Mouse (Mus musculus) intestine, embryonic 15.5 days (tissue): ENCODE data around the gene H2-M10.3. TPM values are rescaled to one million over a fixed set of nuclear protein-coding genes. Genes with fewer than 3 reads are reported as not detected.
"Not testable (repeated sequence)": the region's sequence is repeated elsewhere in the genome, so short reads cannot be mapped to it uniquely, and the experiment has no call there.

ENCODE experiments used
- ATAC-seq: fragments of 200-750 bp; cut with Nextera tagmentation; 2 replicates; pipeline ENCODE4 v1.8.0; 2017; ENCODE audit warnings: moderate TSS enrichment, moderate library complexity
- H3K27ac ChIP-seq: fragments of 300-500 bp; sonication (generic); 2 replicates; pipeline ENCODE4 v1.5.1; 2015; ENCODE audit warnings: mild to moderate bottlenecking, inconsistent platforms
- H3K27me3 ChIP-seq: fragments of 300-500 bp; sonication (generic); replicated peaks from 2 replicates; pipeline ENCODE4 v1.6.1; 2015; ENCODE audit warnings: inconsistent platforms
- H3K36me3 ChIP-seq: fragments of 300-500 bp; sonication (generic); 2 replicates; pipeline ENCODE4 v1.6.1; 2015; ENCODE audit warnings: inconsistent platforms
- H3K4me1 ChIP-seq: fragments of 300-500 bp; sonication (generic); replicated peaks from 2 replicates; pipeline ENCODE4 v1.6.1; 2015; ENCODE audit warnings: inconsistent platforms
- H3K4me2 ChIP-seq: fragments of 300-500 bp; sonication (generic); replicated peaks from 2 replicates; pipeline ENCODE4 v1.6.1; 2015; ENCODE audit warnings: mild to moderate bottlenecking, inconsistent platforms
- H3K4me3 ChIP-seq: fragments of 300-500 bp; sonication (generic); replicated peaks from 2 replicates; pipeline ENCODE4 v1.5.1; 2015; ENCODE audit warnings: inconsistent platforms
- H3K9ac ChIP-seq: fragments of 300-500 bp; sonication (generic); 2 replicates; pipeline ENCODE4 v1.6.1; 2015; ENCODE audit warnings: inconsistent platforms
- H3K9me3 ChIP-seq: fragments of 300-500 bp; sonication (generic); 2 replicates; pipeline ENCODE4 v1.6.1; 2016; ENCODE audit warnings: inconsistent platforms
- WGBS: fragments of 180-500 bp; shearing (Covaris S2); methylation state at CpG from one replicate; pipeline ENCODE4 v1.1.7; 2015; 5-methylcytosine and 5-hydroxymethylcytosine counted together
- polyA plus RNA-seq: library from polyadenylated mRNA; unstranded; fragments of >200 nt; fragmentation: Nextera tagmentation; extraction: Ambion mirVana; gene quantifications from 2 replicates; pipeline ENCODE4 v1.2.1, GENCODE M21; 2015

The H2-M10.3 gene
- polyA plus RNA-seq, result not detected in 2 replicates

DNA sequence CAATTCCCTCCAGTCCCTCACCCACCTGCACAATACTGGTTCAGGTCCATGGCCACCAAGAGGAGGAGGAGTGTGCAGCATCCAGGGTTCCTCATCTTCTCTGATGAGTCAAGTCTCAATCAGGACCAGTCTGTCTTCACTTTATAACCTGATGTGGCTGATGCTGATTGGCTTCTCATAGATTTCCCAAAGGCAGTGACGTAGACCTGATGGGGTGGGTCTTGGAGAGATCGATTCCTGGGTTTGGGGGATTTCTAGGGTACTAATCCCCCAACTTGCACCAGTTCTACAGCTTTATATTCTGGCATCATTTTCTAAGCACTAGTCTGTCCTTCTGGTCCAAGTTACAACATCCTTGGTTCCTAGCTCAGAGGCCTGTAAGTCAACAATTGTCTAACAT, at the start of gene H2-M10.3:
Gene H2-M10.3 (minus strand): TSS at position 101 of the 400 bp plus-strand sequence.
- not testable (repeated sequence) for H3K9ac ChIP-seq, H3K27me3 ChIP-seq, H3K4me2 ChIP-seq, H3K27ac ChIP-seq, ATAC-seq, H3K4me3 ChIP-seq, H3K4me1 ChIP-seq, H3K9me3 ChIP-seq, H3K36me3 ChIP-seq
- WGBS, result 99% methylated on average over 2 of the region's 2 CpGs

DNA sequence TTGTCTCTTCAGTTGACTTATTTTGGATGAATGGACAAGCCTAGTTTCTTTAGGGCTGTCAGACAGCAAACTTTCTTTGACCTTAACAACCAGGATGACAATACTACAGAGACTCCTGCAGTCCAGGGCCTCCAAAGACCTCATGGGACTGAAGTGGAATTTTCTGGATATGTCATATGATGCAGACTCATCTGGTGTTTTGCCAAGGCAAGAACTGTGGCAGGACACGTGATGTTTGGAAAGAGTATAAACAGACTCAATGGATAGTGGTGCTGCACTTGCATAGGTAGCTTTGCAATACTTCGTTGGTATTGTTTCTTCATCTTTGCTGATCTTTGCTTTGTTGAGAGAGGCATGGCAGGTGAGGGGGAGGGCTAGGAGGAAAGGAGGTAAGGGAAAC, 49.2 kb upstream of the H2-M10.3 start:
- Histone ChIP-seq H3K9ac (no peak overlapping the region), H3K27ac (no peak overlapping the region), H3K27me3 (no peaks in the 10 kb centered on the region), H3K9me3 (no peaks in the 10 kb centered on the region), H3K4me3 (no peak overlapping the region), H3K36me3 (no peaks in the 10 kb centered on the region), H3K4me1 (no peaks in the 10 kb centered on the region), H3K4me2 (no peak overlapping the region)
- no peak for ATAC-seq
- WGBS, result 36% methylated on average over 2 of the region's 2 CpGs

DNA sequence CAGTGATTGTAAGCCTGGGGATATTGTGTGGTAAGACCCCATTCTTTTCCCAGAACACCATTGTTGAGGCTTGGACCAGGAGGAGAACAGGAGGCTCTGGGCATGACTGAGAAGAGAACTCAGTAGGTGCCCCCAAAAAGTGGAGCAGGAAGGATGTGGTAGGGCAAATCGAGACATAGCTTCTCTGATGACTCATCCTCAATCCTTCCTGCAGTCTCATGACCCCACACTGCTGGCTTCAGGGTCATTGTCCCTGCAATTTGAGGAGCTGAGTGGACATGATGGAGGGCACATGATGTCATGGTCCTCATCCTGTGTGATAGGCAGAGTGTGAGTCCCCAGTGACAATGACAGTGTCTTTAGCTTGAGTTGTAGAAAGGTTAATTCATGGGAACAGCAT, 47.2 kb upstream of the H2-M10.3 start:
- no peak for ATAC-seq
- Histone ChIP-seq H3K27ac (no peak overlapping the region), H3K4me2 (no peak overlapping the region), H3K36me3 (no peaks in the 10 kb centered on the region), H3K4me1 (no peaks in the 10 kb centered on the region), H3K9me3 (no peaks in the 10 kb centered on the region), H3K27me3 (no peaks in the 10 kb centered on the region), H3K9ac (no peak overlapping the region), H3K4me3 (no peak overlapping the region)
- 70% methylated on average over 1 of the region's 1 CpGs for WGBS

DNA sequence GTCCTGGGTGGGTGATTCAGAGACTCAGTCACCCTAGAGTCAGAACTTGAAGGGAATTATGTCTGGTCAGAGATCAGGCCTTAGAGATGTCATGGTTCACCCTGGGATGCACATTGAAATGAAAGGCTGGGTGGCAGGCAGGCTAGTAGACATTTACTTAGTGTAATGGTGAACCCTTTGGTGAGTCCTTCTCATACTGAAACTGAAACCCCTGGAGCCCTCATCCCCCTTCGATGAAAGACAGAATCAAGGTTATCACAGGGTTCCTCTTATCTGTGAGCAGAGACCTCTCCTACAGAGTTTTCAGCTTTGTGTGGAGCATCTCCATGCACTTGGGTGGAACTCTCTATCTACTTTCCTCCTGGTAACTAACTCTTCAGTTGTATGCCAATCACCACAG, 46.1 kb upstream of the H2-M10.3 start:
- Histone ChIP-seq H3K27me3 (no peaks in the 10 kb centered on the region), H3K4me2 (no peak overlapping the region), H3K36me3 (no peaks in the 10 kb centered on the region), H3K9me3 (no peaks in the 10 kb centered on the region), H3K4me1 (no peaks in the 10 kb centered on the region), H3K27ac (no peak overlapping the region), H3K9ac (no peak overlapping the region), H3K4me3 (no peak overlapping the region)
- WGBS, result 65% methylated on average over 1 of the region's 1 CpGs
- ATAC-seq, result no peak

DNA sequence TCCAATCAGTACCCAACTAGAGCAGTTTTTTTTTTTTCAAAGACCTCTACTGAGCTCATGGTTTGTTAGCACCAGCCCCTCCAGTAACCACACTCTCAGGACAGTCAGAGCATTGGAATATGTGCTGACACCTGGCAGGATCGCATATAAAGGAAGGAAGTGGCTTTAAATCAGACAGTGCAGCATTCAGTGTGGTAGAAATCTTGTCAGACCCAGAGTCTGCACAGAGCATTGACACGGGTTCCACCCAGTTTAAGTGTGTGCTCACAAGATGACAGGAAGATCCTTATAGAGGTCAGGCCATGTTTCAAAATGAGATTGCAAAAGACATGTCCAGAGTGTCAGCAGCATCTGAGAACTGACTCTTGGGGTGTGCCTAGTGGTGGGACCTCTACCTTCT, 21.7 kb upstream of the H2-M10.3 start:
- Histone ChIP-seq H3K27ac (no peak overlapping the region), H3K27me3 (no peaks in the 10 kb centered on the region), H3K36me3 (no peaks in the 10 kb centered on the region), H3K9ac (no peak overlapping the region), H3K4me1 (no peaks in the 10 kb centered on the region), H3K4me2 (no peak overlapping the region), H3K4me3 (no peak overlapping the region), H3K9me3 (no peaks in the 10 kb centered on the region)
- 80% methylated on average over 2 of the region's 2 CpGs for WGBS
- no peak for ATAC-seq

DNA sequence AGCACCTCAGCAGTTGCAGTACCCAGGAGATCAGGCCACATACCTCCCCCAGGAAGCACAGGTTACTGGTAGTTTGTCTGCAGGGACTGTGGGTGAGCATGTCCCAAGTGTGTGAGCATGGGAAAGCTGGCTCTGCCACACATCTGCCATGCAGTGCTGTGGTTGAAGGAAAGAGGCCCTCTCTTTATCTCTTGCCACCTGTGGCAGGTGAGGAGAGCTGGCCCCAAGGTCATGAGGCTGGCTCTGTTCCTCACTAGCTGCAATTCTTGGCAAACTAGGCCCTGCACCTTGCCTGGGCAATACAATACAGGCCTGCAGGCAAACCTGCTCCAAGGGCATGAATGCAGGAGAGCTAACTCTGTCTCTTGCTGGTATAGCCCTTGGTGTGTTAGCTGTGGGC, 5.8 kb downstream of the H2-M10.3 start:
- ATAC-seq, result peak; percentile 61
- H3K4me1 ChIP-seq, H3K9ac ChIP-seq: not testable (repeated sequence)

DNA sequence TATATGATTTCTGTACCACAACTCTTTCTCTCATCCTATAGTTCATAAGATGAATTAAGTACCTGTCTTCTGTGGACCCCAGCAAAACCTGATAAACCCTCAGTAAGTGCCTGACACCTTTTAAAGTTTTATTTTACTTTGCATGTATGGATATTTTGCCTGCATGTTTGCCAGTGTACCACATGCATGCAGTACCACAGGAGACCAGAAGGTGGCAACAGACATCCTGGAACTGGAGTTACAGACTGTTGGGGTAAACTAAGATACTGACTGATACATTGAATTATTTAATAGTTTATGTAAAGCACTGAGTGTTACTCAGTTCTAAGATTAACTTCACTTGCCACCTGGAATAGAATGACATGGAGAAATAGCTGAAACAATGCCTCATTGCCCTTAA, 10.7 kb downstream of the H2-M10.3 start:
- H3K36me3 ChIP-seq, H3K9ac ChIP-seq, H3K4me2 ChIP-seq, H3K4me3 ChIP-seq, ATAC-seq, H3K27ac ChIP-seq, H3K4me1 ChIP-seq, H3K27me3 ChIP-seq, H3K9me3 ChIP-seq: not testable (repeated sequence)

More for the DNA sequence above, 5.8 kb downstream of the H2-M10.3 start:
- H3K27ac ChIP-seq, H3K4me3 ChIP-seq, H3K9me3 ChIP-seq, H3K36me3 ChIP-seq, H3K4me2 ChIP-seq, H3K27me3 ChIP-seq: not testable (repeated sequence)

DNA sequence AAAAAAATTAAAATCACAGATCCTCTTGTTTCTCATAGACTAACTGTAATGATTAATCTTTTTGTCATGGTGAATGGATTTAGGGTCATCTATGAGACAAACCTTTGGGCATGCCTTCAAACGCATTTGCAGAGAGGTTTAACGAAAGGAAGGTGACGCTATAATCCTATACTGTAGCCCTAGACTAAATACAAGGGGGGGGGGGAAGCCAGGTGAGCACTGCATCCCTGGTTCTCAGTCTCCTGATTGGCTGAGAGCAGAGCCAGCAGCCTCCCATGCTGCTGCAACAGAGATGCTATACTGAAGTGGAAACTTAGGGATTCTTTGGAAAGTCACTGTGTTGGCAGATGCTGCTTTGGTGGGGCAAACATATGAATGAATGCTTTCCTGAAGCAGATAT, 12.5 kb downstream of the H2-M10.3 start:
- Histone ChIP-seq H3K4me1 (no peaks in the 10 kb centered on the region), H3K9me3 (no peaks in the 10 kb centered on the region), H3K4me2 (no peak overlapping the region), H3K27me3 (no peaks in the 10 kb centered on the region), H3K9ac (no peak overlapping the region), H3K36me3 (no peaks in the 10 kb centered on the region), H3K4me3 (no peak overlapping the region), H3K27ac (no peak overlapping the region)
- 45% methylated on average over 3 of the region's 3 CpGs for WGBS
- no peak for ATAC-seq

DNA sequence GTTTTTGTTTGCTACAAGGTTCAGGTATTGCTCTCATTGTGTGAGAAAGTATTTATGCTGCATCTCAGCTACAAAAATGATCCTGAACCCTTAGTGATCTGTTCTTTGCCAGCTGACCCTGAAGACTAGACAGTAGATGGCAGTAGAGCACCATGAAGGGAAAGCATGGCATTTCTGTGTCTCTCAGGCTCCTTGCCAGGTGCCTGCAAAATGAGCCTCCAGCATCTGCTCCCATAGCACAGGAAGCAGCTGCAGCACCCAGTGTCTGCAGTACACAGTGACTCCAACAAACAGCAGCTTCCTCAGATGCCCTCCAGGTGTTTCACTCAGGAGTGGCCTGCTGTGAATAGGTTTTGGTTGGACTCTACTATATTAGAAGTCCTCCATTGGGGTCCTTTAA, 12.9 kb downstream of the H2-M10.3 start:
- ATAC-seq, H3K27me3 ChIP-seq, H3K4me3 ChIP-seq, H3K9ac ChIP-seq, H3K27ac ChIP-seq, H3K4me1 ChIP-seq, H3K36me3 ChIP-seq, H3K9me3 ChIP-seq, H3K4me2 ChIP-seq: not testable (repeated sequence)

DNA sequence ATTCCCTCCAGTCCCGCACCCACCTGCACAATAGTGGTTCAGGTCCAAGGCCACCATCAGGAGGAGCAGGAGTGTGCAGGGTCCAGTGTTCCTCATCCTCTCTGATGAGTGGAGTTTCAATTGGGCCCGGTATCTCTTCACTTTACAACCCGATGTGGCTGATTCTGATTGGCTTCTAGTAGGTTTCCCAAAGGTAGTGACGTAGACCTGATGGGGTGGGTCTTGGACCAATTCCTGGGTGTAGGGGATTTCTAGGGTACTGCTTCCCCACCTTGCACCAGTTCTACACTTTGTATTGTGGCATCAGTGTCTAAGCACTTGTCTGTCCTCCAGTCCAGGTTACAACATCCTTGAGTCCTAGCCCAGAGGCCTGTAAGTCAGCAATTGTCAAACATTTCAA, 42.2 kb downstream of the H2-M10.3 start, which contains the start of gene H2-M10.1:
Gene H2-M10.1 (minus strand): TSS at position 101 of the 400 bp plus-strand sequence.
- Histone ChIP-seq H3K9me3 (no peaks in the 10 kb centered on the region), H3K4me3 (no peak within 1 kb of the TSS), H3K36me3 (no peaks in the 10 kb centered on the region), H3K4me2 (no peak within 1 kb of the TSS), H3K27ac (no peak within 1 kb of the TSS), H3K9ac (no peak within 1 kb of the TSS), H3K27me3 (no peaks in the 10 kb centered on the region), H3K4me1 (no peaks in the 10 kb centered on the region)
- no peak for ATAC-seq
- WGBS, result 90% methylated on average over 4 of the region's 4 CpGs

DNA sequence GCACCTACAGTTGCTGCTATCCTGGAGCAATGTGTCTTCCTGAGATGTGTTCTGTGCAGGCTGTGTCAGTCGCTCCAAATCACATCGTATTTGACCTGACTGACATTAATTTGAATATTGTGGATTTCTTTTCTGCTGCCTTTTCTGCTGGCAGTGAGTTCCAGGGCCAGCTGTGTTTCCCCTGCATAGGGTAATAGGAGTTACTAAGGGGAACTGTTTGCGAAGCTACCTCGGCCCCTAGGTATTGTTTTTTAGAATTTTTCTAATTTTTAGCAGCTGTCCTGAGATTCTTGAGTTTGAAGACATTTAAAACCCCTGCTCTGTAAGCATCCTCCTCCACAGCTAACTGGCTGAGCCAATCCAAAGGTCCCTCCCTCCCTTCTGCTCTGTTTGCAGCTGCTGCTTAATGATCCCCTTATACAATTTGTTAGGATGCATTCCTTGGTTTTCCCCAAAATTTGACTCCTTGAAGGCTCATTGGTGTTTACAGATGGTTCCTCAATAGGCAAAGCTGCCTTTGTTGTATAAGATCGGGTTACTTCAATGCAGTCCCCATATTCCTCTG, 52.4 kb downstream of the H2-M10.3 start:
- H3K9ac ChIP-seq, result no peak overlapping the region
- H3K9me3 ChIP-seq, result no peaks in the 10 kb centered on the region
- WGBS, result 33% methylated on average over 5 of the region's 5 CpGs

DNA sequence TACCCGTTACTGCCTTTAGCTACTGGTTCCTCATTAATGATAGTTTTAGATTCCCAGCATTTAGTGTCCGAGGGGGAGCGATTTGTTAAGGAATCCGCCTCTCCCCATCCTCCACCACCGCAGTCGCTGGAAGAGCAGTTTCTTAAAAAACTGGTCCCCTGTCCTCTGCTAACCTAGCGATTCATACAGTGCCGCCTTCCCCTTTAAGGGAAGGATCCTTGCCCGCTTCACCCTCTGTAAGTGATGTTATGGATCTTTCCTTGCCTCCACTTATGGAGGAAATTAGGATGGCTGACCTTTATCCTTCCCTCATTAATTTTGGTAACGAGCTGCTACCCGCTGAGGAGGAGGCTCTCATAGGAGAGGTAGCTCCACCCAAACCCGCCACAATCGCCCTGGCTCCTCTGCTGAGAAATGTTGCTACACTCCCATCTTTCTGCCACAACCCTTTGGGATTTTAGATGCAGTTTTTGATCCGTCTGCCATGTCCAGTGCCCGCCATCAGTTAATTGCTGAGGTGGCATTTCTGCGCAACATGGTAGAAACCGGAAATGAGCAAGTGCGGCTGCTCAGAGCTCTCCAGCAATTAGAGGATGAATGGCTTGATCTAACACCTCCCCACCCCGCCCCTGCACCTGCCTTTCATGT, 53.1 kb downstream of the H2-M10.3 start:
- WGBS, result under 1% methylated on average over 19 of the region's 19 CpGs
- peak overlapping the region; percentile 78 for H3K4me2 ChIP-seq
- no peaks in the 10 kb centered on the region for H3K4me1 ChIP-seq
- peak; percentile 81 for ATAC-seq
- H3K9ac ChIP-seq, result peak overlapping the region; percentile 38
- H3K4me3 ChIP-seq, result peak overlapping the region; percentile 45
- no peak overlapping the region for H3K27ac ChIP-seq
- no peaks in the 10 kb centered on the region for H3K36me3 ChIP-seq
- H3K27me3 ChIP-seq, result no peaks in the 10 kb centered on the region
- no peaks in the 10 kb centered on the region for H3K9me3 ChIP-seq

More for the DNA sequence above, 52.4 kb downstream of the H2-M10.3 start:
- H3K4me2 ChIP-seq, result peak overlapping the region; percentile 78
- H3K36me3 ChIP-seq, result no peaks in the 10 kb centered on the region
- H3K27ac ChIP-seq, result no peak overlapping the region
- no peak for ATAC-seq
- H3K4me1 ChIP-seq, result no peaks in the 10 kb centered on the region
- H3K27me3 ChIP-seq, result no peaks in the 10 kb centered on the region
- peak overlapping the region; percentile 45 for H3K4me3 ChIP-seq
